9 mouse cellular contexts compared by ENCODE assay signal in genomic region chr2:157970669-157971068, GRCm38 (mm10). TPM values are rescaled to one million over a fixed set of nuclear protein-coding genes. Genes with fewer than 3 reads are reported as not detected.
DNase-seq lines count a peak whose midpoint lies in the region; ATAC-seq and TF ChIP-seq lines count a peak whose summit lies in the region.
"Had no signal": no experiment of that assay in that cellular context is flagged by ENCODE, and none has a peak within 500 bp of the region (broad histone marks: within the 10 kb centered on the region; RNA-seq: fewer than 3 reads in every experiment).

No protein-coding gene starts in this region.

- no peak overlapping the region for H3K4me2 ChIP-seq in forebrain, embryonic 14.5 days (ENCODE audit: low read length)
- H3K4me2 ChIP-seq in forebrain, embryonic 12.5 days: no peak overlapping the region
- H3K4me2 ChIP-seq in myocyte (ENCODE audit: low read depth): no peak overlapping the region
- no peak overlapping the region for H3K4me2 ChIP-seq in intestine, embryonic 15.5 days (replicated peaks)
- H3K4me2 ChIP-seq: heart, embryonic 15.5 days had no signal

- H3K4me3 ChIP-seq in forebrain, embryonic 14.5 days (ENCODE audit: low read depth, low read length): no peak overlapping the region
- no peak overlapping the region for H3K4me3 ChIP-seq in forebrain, embryonic 12.5 days (replicated peaks)
- H3K4me3 ChIP-seq in myocyte: no peak overlapping the region
- H3K4me3 ChIP-seq in intestine, embryonic 15.5 days (replicated peaks): no peak overlapping the region
- H3K4me3 ChIP-seq: heart, embryonic 15.5 days had no signal

- no peaks in the 10 kb centered on the region for H3K36me3 ChIP-seq in forebrain, embryonic 14.5 days (ENCODE audit: control insufficient read depth, insufficient read depth, low read length)
- H3K36me3 ChIP-seq in forebrain, embryonic 12.5 days (replicated peaks): no peaks in the 10 kb centered on the region
- H3K36me3 ChIP-seq in myocyte (ENCODE audit: control insufficient read depth, insufficient read depth): no peaks in the 10 kb centered on the region
- H3K36me3 ChIP-seq in intestine, embryonic 15.5 days: no peaks in the 10 kb centered on the region
- H3K36me3 ChIP-seq: heart, embryonic 15.5 days had no signal

- TF ChIP-seq POLR2A in myocyte (IDR thresholded peaks at IDR 0.05; ENCODE audit: insufficient read length, low read depth): no peak

- H3ac ChIP-seq in myocyte (ENCODE audit: control insufficient read depth, insufficient read length): no peak overlapping the region

- H3K27me3 ChIP-seq in forebrain, embryonic 14.5 days (replicated peaks; ENCODE audit: control insufficient read depth, insufficient read depth, low read length): peaks cover 20% of the 10 kb centered on the region
- H3K27me3 ChIP-seq in forebrain, embryonic 12.5 days: peaks cover 43% of the 10 kb centered on the region
- H3K27me3 ChIP-seq in myocyte (ENCODE audit: control insufficient read depth, insufficient read depth, insufficient read length): peaks cover 13% of the 10 kb centered on the region
- H3K27me3 ChIP-seq in intestine, embryonic 15.5 days (replicated peaks): no peaks in the 10 kb centered on the region; the same call in 1 of the 2 replicates

- H3K27ac ChIP-seq in forebrain, embryonic 14.5 days (ENCODE audit: low read depth, low read length): no peak overlapping the region
- no peak overlapping the region for H3K27ac ChIP-seq in forebrain, embryonic 12.5 days
- no peak overlapping the region for H3K27ac ChIP-seq in intestine, embryonic 15.5 days
- H3K27ac ChIP-seq: heart, embryonic 15.5 days had no signal

- H3K9ac ChIP-seq in forebrain, embryonic 14.5 days (ENCODE audit: low read length): no peak overlapping the region
- H3K9ac ChIP-seq in forebrain, embryonic 12.5 days: no peak overlapping the region
- H3K9ac ChIP-seq in intestine, embryonic 15.5 days: no peak overlapping the region
- H3K9ac ChIP-seq: heart, embryonic 15.5 days had no signal

- DNase-seq in forebrain, embryonic 14.5 days (ENCODE audit: low spot score): peak; percentile 59
- peak; percentile 76 for DNase-seq in 3T3-L1 (ENCODE audit: low read depth, low spot score)
- peak; percentile 79 for DNase-seq in adrenal gland, postnatal 14 days
- peak; percentile 77 for DNase-seq in hindlimb bud, embryonic 11.5 days (ENCODE audit: extremely low spot score, low read depth, low spot score)

- ATAC-seq in forebrain, embryonic 14.5 days: no peak
- no peak for ATAC-seq in forebrain, embryonic 12.5 days (ENCODE audit: low FRiP score)
- ATAC-seq in megakaryocyte, adult 5-6 weeks (ENCODE audit: poor library complexity, severe bottlenecking): no peak
- no peak for ATAC-seq in intestine, embryonic 15.5 days

- H3K4me1 ChIP-seq in forebrain, embryonic 14.5 days (ENCODE audit: control insufficient read depth, insufficient read depth, low read length): peaks cover 19% of the 10 kb centered on the region
- peaks cover 22% of the 10 kb centered on the region for H3K4me1 ChIP-seq in forebrain, embryonic 12.5 days
- H3K4me1 ChIP-seq in intestine, embryonic 15.5 days (replicated peaks): peaks cover 11% of the 10 kb centered on the region

- no peaks in the 10 kb centered on the region for H3K9me3 ChIP-seq in forebrain, embryonic 14.5 days (replicated peaks; ENCODE audit: control insufficient read depth, low read length)
- no peaks in the 10 kb centered on the region for H3K9me3 ChIP-seq in forebrain, embryonic 12.5 days
- H3K9me3 ChIP-seq in intestine, embryonic 15.5 days: no peaks in the 10 kb centered on the region
- H3K9me3 ChIP-seq: heart, embryonic 15.5 days had no signal

- 7% methylated on average over 3 of the region's 3 CpGs for WGBS in forebrain, embryonic 14.5 days
- WGBS in forebrain, embryonic 12.5 days: 4% methylated on average over 3 of the region's 3 CpGs
- WGBS in intestine, embryonic 15.5 days: 0% methylated on average over 3 of the region's 3 CpGs

- no peaks in the 10 kb centered on the region for H3K79me2 ChIP-seq in myocyte (ENCODE audit: control insufficient read depth, insufficient read depth)

TF ChIP-seq in myocyte, 11 proteins besides CTCF, POLR2A, EP300 and RAD21:
- TF ChIP-seq TCF12 (IDR thresholded peaks at IDR 0.05; ENCODE audit: insufficient read depth, poor library complexity, severe bottlenecking) (no peak), REST (IDR thresholded peaks at IDR 0.05; ENCODE audit: insufficient read depth, insufficient read length) (peak; percentile 52), USF1 (IDR thresholded peaks at IDR 0.05; ENCODE audit: low read depth) (peak; percentile 7), SRF (IDR thresholded peaks at IDR 0.05; ENCODE audit: control insufficient read depth, insufficient read length, low read depth) (no peak), MAX (IDR thresholded peaks at IDR 0.05; ENCODE audit: low read depth) (peak; percentile 42), POLR2AphosphoS2 (IDR thresholded peaks at IDR 0.05; ENCODE audit: insufficient read length, low read depth) (no peak), CEBPB (IDR thresholded peaks at IDR 0.05; ENCODE audit: insufficient read depth, poor library complexity, severe bottlenecking) (no peak)

RNA-seq across cellular contexts. Expression of gene Vstm2l, which starts 56.2 kb away (rescaled TPM):
- 4.7 and 6.8 TPM in 2 replicates for polyA plus RNA-seq in forebrain, embryonic 14.5 days (2014; fragmentation: Nextera tagmentation; extraction: Ambion mirVana)
- 3.5 TPM in 2 replicates for polyA plus RNA-seq in forebrain, embryonic 12.5 days (2016; fragmentation: Nextera tagmentation; extraction: Ambion mirVana)
- 1.7 and 7.7 TPM in 2 replicates for total RNA-seq in adrenal gland, postnatal 14 days (2021)
- not detected for polyA plus RNA-seq in myocyte (2012; fragmentation: generic; extraction: Trizol)
- not detected in 2 replicates for total RNA-seq in megakaryocyte, adult 5-6 weeks (2015)
- not detected in 2 replicates for total RNA-seq in megakaryocyte, adult 5-6 weeks (2017)
- polyA plus RNA-seq in intestine, embryonic 15.5 days (2015; fragmentation: Nextera tagmentation; extraction: Ambion mirVana): 0.68 and 0.72 TPM in 2 replicates
- polyA plus RNA-seq: heart, embryonic 15.5 days had no signal

RNA-seq across cellular contexts. Expression of gene Tti1, which starts 57.6 kb away (rescaled TPM):
- polyA plus RNA-seq in forebrain, embryonic 14.5 days (2014; fragmentation: Nextera tagmentation; extraction: Ambion mirVana): 17.5 and 17.6 TPM in 2 replicates
- 34.5 and 38.2 TPM in 2 replicates for polyA plus RNA-seq in forebrain, embryonic 12.5 days (2016; fragmentation: Nextera tagmentation; extraction: Ambion mirVana)
- total RNA-seq in adrenal gland, postnatal 14 days (2021): 20.9 and 21.4 TPM in 2 replicates
- 11.3 TPM for polyA plus RNA-seq in myocyte (2012; fragmentation: generic; extraction: Trizol)
- total RNA-seq in megakaryocyte, adult 5-6 weeks (2015): 11.7 and 22.2 TPM in 2 replicates
- total RNA-seq in megakaryocyte, adult 5-6 weeks (2017): 18.7 and 19.7 TPM in 2 replicates
- polyA plus RNA-seq in intestine, embryonic 15.5 days (2015; fragmentation: Nextera tagmentation; extraction: Ambion mirVana): 20.8 and 21.3 TPM in 2 replicates

RNA-seq across cellular contexts. Expression of gene Rprd1b, which starts 57.6 kb away (rescaled TPM):
- polyA plus RNA-seq in forebrain, embryonic 14.5 days (2014; fragmentation: Nextera tagmentation; extraction: Ambion mirVana): 31.1 and 37.7 TPM in 2 replicates
- polyA plus RNA-seq in forebrain, embryonic 12.5 days (2016; fragmentation: Nextera tagmentation; extraction: Ambion mirVana): 61.1 and 66.3 TPM in 2 replicates
- total RNA-seq in adrenal gland, postnatal 14 days (2021): 31.5 and 31.9 TPM in 2 replicates
- polyA plus RNA-seq in myocyte (2012; fragmentation: generic; extraction: Trizol): 11.6 TPM
- 26.7 and 26.9 TPM in 2 replicates for total RNA-seq in megakaryocyte, adult 5-6 weeks (2015)
- 17.0 and 21.7 TPM in 2 replicates for total RNA-seq in megakaryocyte, adult 5-6 weeks (2017)
- polyA plus RNA-seq in intestine, embryonic 15.5 days (2015; fragmentation: Nextera tagmentation; extraction: Ambion mirVana): 40.3 and 40.7 TPM in 2 replicates
